Mouse (Mus musculus): ENCODE measurements around the gene Frmpd1. TPM values are rescaled to one million over a fixed set of nuclear protein-coding genes. Genes with fewer than 3 reads are reported as not detected.

Frmpd1 gene
- not detected for total RNA-seq (2021)
- long read RNA-seq, experiment 1: 0 reads
- long read RNA-seq, experiment 2: 0 reads

- peak; percentile 24 for DNase-seq (ENCODE audit: low spot score)
Observed at GRCm38 (mm10) chr4:45184521-45185330, at the start of gene Frmpd1. TSS of gene Frmpd1 (plus strand) at chr4:45184875.

GRCm38 (mm10) chr4:45137636-45138035 lies 47.0 kb upstream of the Frmpd1 start:
- no peak for DNase-seq (ENCODE audit: low spot score)

- DNase-seq (ENCODE audit: low spot score): peak; percentile 3
Observed at GRCm38 (mm10) chr4:45141835-45142234, 42.8 kb upstream of the Frmpd1 start.

- DNase-seq (ENCODE audit: low spot score): no peak
Observed at GRCm38 (mm10) chr4:45142411-45142810, 42.3 kb upstream of the Frmpd1 start.

- DNase-seq (ENCODE audit: low spot score): no peak
Observed at GRCm38 (mm10) chr4:45143005-45143404, 41.7 kb upstream of the Frmpd1 start.

- no peak for DNase-seq (ENCODE audit: low spot score)
Observed at GRCm38 (mm10) chr4:45156433-45156832, 28.2 kb upstream of the Frmpd1 start.

GRCm38 (mm10) chr4:45158608-45159007 lies 26.1 kb upstream of the Frmpd1 start:
- no peak for DNase-seq (ENCODE audit: low spot score)

GRCm38 (mm10) chr4:45160773-45161172 lies 23.9 kb upstream of the Frmpd1 start:
- no peak for DNase-seq (ENCODE audit: low spot score)

- DNase-seq (ENCODE audit: low spot score): no peak
Observed at GRCm38 (mm10) chr4:45163711-45164110, 21.0 kb upstream of the Frmpd1 start.

- DNase-seq (ENCODE audit: low spot score): no peak
Observed at GRCm38 (mm10) chr4:45165477-45165876, 19.2 kb upstream of the Frmpd1 start.

GRCm38 (mm10) chr4:45165955-45166354 lies 18.7 kb upstream of the Frmpd1 start:
- no peak for DNase-seq (ENCODE audit: low spot score)

GRCm38 (mm10) chr4:45171340-45171739 lies 13.3 kb upstream of the Frmpd1 start:
- DNase-seq (ENCODE audit: low spot score): no peak

GRCm38 (mm10) chr4:45183818-45184520 lies 706 bp upstream of the Frmpd1 start:
- no peak for DNase-seq (ENCODE audit: low spot score)

GRCm38 (mm10) chr4:45185331-45185669 lies 625 bp downstream of the Frmpd1 start:
- DNase-seq (ENCODE audit: low spot score): no peak

- DNase-seq (ENCODE audit: low spot score): no peak
Observed at GRCm38 (mm10) chr4:45198296-45198695, 13.6 kb downstream of the Frmpd1 start.

- DNase-seq (ENCODE audit: low spot score): no peak
Observed at GRCm38 (mm10) chr4:45203283-45203682, 18.6 kb downstream of the Frmpd1 start.

GRCm38 (mm10) chr4:45207444-45207843 lies 22.8 kb downstream of the Frmpd1 start:
- DNase-seq (ENCODE audit: low spot score): no peak

- no peak for DNase-seq (ENCODE audit: low spot score)
Observed at GRCm38 (mm10) chr4:45208832-45209363, 24.2 kb downstream of the Frmpd1 start.

GRCm38 (mm10) chr4:45212342-45213063 lies 27.8 kb downstream of the Frmpd1 start:
- no peak for DNase-seq (ENCODE audit: low spot score)

GRCm38 (mm10) chr4:45219946-45220345 lies 35.3 kb downstream of the Frmpd1 start:
- DNase-seq (ENCODE audit: low spot score): no peak

GRCm38 (mm10) chr4:45222395-45222794 lies 37.7 kb downstream of the Frmpd1 start:
- DNase-seq (ENCODE audit: low spot score): no peak

- no peak for DNase-seq (ENCODE audit: low spot score)
Observed at GRCm38 (mm10) chr4:45230263-45230662, 45.6 kb downstream of the Frmpd1 start.
